Mouse (Mus musculus): ENCODE measurements around the gene Ifna13.

The Ifna13 gene

DNA sequence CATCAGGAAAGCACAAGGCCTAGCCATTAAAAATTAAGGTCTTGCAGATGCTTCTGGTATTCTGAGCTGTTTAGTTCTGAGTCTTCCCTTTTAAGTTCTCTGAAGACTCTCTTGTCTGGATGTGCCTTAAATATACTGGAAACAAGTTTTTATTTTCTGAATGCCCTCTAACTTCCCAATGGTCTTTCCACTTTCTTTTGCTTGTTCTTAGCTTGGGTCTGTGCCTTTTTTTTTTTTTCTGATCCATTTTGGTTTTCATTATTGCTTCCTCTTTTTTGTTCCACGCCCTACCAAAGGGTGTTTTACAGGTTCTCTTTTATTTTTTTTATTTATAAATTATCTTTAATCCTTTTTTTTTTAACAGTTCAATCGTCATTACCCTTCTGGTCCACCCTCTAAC lies at the start of gene Ifna13:
Gene Ifna13, minus strand, starts transcription at position 101 of the 400 bp plus-strand sequence.
- in situ Hi-C loops (cut with MboI): no loop called here

DNA sequence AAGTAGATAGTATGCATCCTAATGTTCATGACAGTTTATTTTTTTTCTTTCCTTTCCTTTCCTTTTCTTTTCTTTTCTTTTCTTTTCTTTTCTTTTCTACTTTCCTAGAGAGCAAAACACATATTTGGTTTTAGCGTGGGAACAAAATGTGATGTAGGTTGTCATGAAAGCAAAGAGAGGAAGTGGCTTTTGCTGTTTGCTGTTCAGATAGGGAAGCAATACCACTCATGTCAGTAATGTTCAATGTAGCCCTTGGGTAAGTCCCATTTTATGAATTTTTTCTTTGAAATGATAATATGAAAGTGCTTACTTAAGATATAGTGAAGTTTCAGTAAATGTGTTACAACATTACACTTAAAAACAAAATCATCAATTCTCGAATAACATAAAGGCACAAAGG lies 49.1 kb upstream of the Ifna13 start:
- in situ Hi-C loops (cut with MboI): no loop called here

DNA sequence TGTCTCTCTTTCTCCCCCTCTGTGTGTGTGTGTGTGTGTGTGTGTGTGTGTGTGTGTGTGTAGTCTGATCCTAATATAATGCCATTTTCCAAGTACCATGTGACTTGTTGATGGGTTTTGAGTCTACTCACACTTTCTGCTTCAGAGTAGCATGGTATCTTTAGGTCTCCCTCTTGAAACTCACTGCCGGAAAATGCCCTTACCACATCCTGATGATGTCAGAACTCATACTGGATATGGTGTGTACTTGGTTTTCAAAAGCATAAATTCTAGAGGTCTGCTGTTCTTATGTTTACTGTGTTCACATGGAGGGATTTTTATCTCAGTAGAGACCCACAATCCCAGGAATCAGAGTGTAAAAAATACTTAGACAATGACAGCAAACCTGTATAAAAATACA lies 48.3 kb upstream of the Ifna13 start:
- in situ Hi-C loops (cut with MboI): no loop called here

GRCm38 (mm10) chr4:88691259-88691658 lies 47.0 kb upstream of the Ifna13 start, which contains the start of gene Ifnab:
TSS of gene Ifnab (minus strand) at chr4:88691359.
- in situ Hi-C loops (cut with MboI): no loop called here

- in situ Hi-C loops (cut with MboI): no loop called here
Observed at GRCm38 (mm10) chr4:88683812-88684211, 39.6 kb upstream of the Ifna13 start, which contains the start of gene Ifna2. TSS of gene Ifna2 (minus strand) at chr4:88683912.

DNA sequence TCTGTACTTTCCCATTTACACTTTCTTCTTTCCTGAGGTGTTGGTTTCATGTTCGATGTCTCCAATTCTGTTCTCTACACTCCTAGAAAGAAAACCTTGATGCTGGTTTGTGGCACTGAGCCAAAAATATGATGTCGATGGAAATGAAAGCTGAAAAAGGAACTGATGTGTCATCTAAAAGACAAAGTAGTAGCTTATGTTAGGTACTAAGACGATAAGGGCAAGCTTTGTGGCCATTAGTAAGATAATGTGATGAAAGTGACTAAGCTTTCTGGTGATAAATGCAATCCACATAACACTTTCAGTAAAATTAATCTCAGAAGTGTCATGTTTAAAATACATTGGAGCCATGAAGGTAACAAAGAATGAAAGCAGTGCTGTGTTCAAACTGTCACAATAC lies 37.1 kb upstream of the Ifna13 start:
- in situ Hi-C loops (cut with MboI): no loop called here

- in situ Hi-C loops (cut with MboI): no loop called here
Observed at GRCm38 (mm10) chr4:88680362-88680761, 36.1 kb upstream of the Ifna13 start.

DNA sequence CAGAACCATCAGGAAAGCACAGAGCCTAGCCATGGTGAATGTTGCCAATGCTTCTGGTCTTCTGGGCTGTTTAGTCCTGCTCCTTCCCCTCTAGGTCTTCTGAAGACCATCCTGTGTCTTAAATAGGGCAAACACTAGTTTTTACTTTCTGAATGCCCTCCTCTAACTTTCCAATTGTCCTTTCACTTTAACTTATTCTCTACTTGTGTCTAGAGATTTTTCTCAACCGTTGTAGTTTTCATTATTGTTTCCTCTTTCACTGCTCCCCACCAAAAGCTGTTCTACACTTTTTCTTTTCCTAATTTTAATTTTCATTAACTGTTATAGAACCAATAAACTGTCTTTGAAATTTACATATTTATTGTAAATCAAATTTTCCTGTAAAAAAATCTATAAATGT lies 32.6 kb upstream of the Ifna13 start, which contains the start of gene Ifna16:
Gene Ifna16, minus strand, starts transcription at position 101 of the 400 bp plus-strand sequence.
- in situ Hi-C loops (cut with MboI): no loop called here

DNA sequence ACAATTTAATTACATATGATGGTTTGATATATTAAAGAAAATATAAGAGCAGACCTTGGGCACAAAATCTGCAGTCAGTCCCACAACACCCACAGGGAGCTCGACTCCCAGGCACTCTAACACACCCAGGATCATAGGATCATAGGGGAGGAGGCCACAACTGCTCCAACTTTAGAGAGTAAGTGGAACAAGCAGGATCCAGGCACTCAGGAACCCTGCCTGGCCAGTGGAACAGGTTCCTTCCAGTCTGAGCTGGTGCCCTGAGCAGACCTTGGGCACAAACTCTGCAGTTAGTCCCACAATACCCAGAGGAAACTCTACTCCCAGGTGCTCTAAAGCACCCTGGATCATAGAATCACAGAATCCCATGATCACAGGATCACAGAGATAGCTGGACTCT lies 11.2 kb upstream of the Ifna13 start:
- in situ Hi-C loops (cut with MboI): no loop called here

DNA sequence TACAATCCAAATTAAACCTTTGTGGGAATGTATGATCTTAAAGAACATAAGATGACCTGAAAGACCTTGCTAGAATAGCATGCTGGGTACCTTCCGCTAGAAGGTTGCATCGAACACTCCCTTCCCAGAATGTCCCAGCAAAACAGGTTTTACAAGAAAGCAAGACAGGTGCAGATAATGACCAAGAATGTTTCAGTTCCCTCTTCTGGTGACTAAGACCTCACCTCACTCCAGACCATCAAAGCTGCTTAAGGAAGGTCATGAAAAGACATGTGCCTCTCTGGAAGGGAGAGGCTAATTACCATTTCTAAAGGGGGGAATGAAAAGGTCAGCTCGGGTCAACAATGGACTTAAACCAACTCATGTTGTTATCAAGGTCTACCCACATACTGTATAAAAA lies 9.4 kb upstream of the Ifna13 start:
- in situ Hi-C loops (cut with MboI): no loop called here

GRCm38 (mm10) chr4:88642526-88642925 lies 1.7 kb downstream of the Ifna13 start:
- in situ Hi-C loops (cut with MboI): no loop called here

DNA sequence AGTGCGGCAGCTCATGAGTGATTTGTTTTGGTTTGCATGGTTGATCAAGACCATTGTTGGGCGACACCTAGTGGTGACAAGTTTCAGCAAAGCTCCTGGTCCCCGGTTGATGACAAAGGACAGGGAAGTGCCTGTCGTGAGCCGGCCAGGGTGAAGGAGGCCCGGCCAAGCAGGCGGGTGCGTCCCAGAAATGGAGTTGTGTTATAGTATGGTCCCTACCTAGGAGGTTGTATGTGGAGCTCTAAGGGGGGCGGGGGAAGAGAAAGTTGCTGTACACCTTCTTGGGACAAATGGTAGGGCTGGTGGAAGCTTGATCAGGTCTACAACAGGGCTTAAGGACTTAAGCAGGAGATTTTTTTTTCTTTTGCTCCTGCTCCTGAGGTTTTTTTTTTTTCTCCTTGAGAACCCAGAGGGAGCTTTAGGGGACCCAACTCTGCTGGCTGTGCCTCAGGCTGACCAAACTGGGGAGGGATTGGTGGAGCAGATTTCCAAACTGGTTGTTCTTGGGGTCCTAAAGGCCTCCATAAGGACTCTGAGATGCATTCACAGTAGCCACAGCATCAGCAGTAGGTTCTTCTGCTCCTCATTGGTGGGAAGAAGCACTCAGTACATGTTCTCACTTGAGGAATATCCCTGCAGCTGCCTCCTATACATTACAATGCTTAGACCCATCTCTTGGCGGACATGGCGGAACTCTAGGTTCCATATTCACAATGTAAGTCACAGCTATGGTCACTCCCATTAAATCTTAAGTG lies 3.0 kb downstream of the Ifna13 start:
- in situ Hi-C loops (cut with MboI): no loop called here

GRCm38 (mm10) chr4:88640704-88641076 lies 3.6 kb downstream of the Ifna13 start:
- in situ Hi-C loops (cut with MboI): no loop called here

- in situ Hi-C loops (cut with MboI): no loop called here
Observed at GRCm38 (mm10) chr4:88634311-88634710, 9.9 kb downstream of the Ifna13 start, which contains the start of gene C87499. TSS of gene C87499 (minus strand) at chr4:88634411.

DNA sequence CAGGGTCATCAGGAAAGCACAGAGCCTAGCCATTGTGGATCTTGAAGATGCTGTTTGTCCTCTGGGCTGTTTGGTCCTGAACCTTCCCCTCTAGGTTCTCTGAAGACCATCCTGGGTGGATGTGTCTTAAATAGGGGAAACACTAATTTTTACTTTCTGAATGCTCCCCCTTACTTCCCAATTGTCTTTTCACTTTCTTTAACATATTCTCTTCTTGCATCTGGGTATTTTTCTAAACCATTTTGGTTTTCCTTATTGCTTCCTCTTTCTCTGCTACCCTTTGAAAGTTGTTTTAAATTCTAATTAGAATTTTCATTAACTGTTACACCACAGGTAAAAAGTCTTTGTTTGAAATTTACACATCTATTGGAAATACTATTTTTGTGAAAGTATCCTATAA lies 41.0 kb downstream of the Ifna13 start, which contains the start of gene Ifna12:
Gene Ifna12, minus strand, starts transcription at position 101 of the 400 bp plus-strand sequence.
- in situ Hi-C loops (cut with MboI): no loop called here
